Mouse (Mus musculus): ENCODE measurements around the gene Ankrd9.

The Ankrd9 gene

DNA sequence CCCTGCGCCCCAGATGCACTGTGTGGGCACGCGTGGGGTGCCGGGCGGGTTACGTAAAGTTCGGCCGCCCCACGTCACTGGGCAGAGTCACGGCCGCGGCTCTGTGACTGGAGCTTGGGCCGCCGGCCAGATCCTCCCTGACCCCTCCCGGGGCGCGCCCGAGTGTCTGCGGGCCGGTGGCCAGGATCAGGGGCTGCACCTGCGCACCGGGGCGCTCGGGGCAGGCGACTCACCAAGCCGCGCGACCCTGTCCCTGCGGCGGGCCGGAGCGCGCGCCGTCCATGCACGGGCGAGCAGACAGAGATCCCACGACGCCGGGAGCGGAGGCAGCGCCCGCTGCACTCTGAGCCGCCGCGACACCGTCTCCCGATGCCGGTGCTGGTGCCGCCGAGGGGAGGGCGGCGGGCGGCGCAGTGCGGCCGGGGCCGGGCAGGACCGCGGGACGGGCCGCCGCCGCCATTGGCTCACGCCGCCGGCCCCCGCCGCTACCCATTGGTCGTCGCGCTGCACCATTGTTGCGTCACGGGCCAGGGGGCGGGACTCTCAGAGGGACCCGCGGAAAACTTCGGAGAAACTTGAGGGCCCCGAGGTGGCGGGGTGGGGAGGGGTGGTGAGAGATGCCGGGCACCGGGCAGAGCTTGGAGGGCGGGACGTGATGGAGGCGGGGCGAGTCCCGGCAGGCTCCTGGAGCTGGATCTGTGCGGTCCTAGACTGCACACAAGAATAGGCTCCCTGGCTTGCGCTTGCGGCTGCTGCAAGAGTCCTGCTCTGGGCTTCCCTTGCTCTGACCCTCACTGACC is at the start of gene Ankrd9:
Ankrd9 (minus strand) TSS at position 434 of the 800 bp plus-strand sequence.
- ChIA-PET POLR2A (interaction anchor here (0.5 to 8.8 kb wide), 38 partner anchors 12 to 1004 kb away, joined by 3 to 79 read pairs (median 4); partner anchors contain the start of genes Hsp90aa1 (in 2 of the 4) and Rcor1 (in 2 of the 4)), CTCF (interaction anchor here (0.5 to 9.1 kb wide), 14 partner anchors 13 to 1434 kb away, joined by 3 to 123 read pairs (median 3); partner anchors contain the start of gene Rcor1 (in 1 of the 4))

DNA sequence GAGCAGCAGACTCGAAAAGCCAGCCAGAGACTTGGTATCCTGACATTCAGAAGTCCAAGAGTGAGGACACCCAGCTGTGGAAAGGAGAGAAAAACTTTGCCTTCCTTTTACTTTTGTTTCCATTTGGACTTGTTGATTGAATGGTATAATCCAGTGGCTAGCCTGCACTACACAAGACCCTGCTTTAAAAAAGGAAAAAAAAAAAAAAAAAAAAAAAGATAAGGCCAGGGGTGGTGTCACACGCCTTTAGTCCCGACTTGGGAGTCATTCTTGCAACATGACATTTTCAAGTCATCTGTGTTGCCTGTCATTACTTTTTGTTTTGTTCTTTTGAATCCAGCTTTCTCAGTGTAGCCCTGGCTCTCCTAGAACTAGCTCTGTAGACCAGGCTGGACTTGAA is 42.7 kb upstream of the Ankrd9 start:
- CTCF ChIA-PET: interaction anchor here in 3 of 4 experiments (0.6 to 0.7 kb wide), 4 partner anchors 222 to 536 kb away, joined by 3 to 17 read pairs (median 4); no protein-coding TSS in a partner anchor

DNA sequence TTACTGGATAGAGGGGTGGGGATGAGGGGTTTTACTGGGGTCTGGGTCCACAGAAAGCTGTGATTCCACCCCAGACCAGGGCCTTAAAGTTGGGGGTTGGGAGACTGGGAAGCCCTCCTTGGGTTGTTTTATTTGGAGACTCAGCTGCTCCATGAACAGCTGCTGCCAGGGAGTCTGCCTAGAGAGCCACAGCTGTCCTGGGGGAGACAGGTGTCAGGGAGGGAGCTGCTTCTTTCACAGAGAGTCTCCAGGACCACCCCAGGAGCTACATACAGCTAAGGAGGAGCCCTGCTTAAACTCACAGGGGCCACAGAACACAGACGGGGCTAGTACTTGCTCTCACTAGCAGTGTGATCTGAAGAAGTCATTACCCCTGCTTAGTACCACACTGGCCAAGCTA is 42.3 kb upstream of the Ankrd9 start:
- POLR2A ChIA-PET: interaction anchor here in 3 of 4 experiments (0.9 to 4.1 kb wide), 4 partner anchors 12 to 54 kb away, joined by 3 to 19 read pairs (median 4); partner anchors contain the start of gene Rcor1 (in 1 of the 3)
- CTCF ChIA-PET: interaction anchor here in 2 of 4 experiments (0.6 to 0.7 kb wide), 2 partner anchors 81 to 222 kb away, joined by 6 to 17 read pairs; no protein-coding TSS in a partner anchor

More for the DNA sequence above, 42.7 kb upstream of the Ankrd9 start:
- POLR2A ChIA-PET: interaction anchor here in 3 of 4 experiments (0.7 to 4.1 kb wide), 7 partner anchors 13 to 285 kb away, joined by 3 to 19 read pairs (median 4); partner anchors contain the start of gene Rcor1 (in 1 of the 3)

DNA sequence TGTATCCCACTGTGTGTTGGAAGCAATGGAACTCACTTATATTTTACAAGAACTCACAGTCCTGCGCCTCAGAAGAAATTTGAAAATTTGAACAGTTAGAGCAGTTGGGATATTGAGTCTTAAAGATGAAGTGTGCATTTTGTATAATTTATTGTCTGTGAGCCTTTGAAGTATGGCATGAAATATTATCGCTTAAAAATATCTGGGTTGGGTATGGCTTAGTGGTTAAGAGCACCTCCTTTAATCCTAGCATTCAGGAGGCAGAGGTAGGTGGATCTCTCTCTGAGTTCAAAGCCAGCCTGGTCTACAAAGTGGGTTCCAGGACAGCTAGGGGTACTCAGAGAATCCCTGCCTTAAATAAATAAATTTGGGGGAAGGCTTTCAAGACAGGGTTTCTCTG is 40.2 kb upstream of the Ankrd9 start:
- ChIA-PET CTCF (no interaction called here), POLR2A (interaction anchor here in 2 of 4 experiments (0.5 to 1.3 kb wide), 3 partner anchors 8 to 16 kb away, joined by 3 to 6 read pairs (median 3); no protein-coding TSS in a partner anchor)

DNA sequence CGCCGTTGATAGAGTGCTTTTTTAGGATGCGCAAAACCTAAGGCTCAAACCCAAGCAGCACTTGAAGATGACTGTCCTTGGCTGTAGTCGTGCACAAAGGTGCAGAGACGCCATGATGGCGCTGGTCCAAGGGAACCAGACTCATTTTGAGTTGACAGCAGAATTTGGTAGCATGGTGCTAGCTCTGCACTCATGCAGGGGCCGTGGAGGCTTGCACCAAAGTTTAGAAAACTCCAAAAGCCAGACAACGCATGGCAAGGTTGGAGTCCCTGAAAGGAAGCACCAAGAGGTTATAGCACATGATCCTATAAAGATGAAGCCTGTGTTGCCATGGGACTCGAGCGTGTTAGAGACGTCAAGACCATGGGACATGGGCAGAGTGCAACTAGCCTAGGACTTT is 39.2 kb upstream of the Ankrd9 start:
- CTCF ChIA-PET: no interaction called here
- POLR2A ChIA-PET: interaction anchor here in 3 of 4 experiments (0.6 to 1.3 kb wide), 7 partner anchors 11 to 341 kb away, joined by 3 to 6 read pairs (median 3); partner anchors contain the start of gene Rcor1 (in 1 of the 3)

DNA sequence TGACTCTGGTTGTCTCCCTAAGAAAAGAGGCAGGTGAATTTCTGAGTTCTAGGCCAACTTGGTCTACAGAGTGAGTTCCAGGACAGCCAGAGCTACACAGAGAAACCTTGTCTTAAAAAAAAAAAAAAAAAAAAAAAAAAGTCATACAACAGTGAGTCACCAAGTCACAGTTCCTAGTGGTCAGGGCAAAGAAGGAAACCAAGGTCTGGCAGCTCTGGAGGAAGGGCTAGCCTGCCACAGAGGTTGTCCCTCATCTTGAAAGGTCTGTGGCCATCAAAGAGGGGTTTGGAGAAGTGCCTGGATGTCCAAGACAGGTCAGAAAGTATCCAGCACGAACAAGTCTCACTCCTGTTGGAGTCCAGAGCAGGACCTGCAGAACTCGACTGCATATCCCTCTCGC is 38.0 kb upstream of the Ankrd9 start:
- ChIA-PET POLR2A (interaction anchor here in 3 of 4 experiments (0.5 to 1.4 kb wide), 8 partner anchors 9 to 771 kb away, joined by 3 to 8 read pairs (median 4); no protein-coding TSS in a partner anchor), CTCF (interaction anchor here in 2 of 4 experiments (0.6 to 0.7 kb wide), 2 partner anchors 22 to 38 kb away, joined by 3 to 5 read pairs; no protein-coding TSS in a partner anchor)

DNA sequence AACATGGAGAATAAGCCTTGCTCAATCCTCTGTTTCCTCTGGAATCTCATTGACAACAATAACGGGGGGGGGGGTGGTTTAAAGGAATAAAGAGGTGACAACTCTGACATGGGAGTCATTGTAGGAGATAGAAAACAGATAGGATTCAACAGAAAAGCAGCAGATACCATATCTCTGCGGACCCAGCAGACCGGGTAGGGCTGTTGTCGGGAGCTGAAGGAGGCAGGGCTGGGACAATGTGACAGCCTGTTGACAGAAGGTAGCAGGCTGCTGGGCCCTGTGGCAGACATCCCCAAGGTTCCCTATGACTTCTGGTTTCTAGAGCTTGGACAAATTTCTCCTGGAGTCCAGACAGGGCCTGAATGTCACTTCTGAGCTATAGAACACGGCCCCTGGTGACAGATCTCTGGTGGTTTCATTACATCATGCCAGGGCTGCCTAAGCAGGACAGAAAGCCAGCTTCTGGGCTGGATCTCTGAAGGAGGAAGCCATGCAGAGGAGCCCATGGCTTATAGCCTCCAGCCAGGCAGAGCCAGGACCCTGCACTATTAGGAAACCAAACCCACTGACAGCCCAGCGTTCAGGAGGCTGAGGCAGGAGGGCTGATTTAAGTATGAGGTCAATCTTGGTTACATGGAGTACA is 30.9 kb upstream of the Ankrd9 start:
- ChIA-PET POLR2A (interaction anchor here in 3 of 4 experiments (0.6 to 5.5 kb wide), 12 partner anchors 10 to 1607 kb away, joined by 3 to 46 read pairs (median 7); partner anchors contain the start of genes Rcor1 (in 3 of the 3) and Ankrd9 (in 2 of the 3)), CTCF (interaction anchor here in 3 of 4 experiments (0.6 to 1.0 kb wide), 5 partner anchors 18 to 610 kb away, joined by 3 to 5 read pairs (median 3); no protein-coding TSS in a partner anchor)

DNA sequence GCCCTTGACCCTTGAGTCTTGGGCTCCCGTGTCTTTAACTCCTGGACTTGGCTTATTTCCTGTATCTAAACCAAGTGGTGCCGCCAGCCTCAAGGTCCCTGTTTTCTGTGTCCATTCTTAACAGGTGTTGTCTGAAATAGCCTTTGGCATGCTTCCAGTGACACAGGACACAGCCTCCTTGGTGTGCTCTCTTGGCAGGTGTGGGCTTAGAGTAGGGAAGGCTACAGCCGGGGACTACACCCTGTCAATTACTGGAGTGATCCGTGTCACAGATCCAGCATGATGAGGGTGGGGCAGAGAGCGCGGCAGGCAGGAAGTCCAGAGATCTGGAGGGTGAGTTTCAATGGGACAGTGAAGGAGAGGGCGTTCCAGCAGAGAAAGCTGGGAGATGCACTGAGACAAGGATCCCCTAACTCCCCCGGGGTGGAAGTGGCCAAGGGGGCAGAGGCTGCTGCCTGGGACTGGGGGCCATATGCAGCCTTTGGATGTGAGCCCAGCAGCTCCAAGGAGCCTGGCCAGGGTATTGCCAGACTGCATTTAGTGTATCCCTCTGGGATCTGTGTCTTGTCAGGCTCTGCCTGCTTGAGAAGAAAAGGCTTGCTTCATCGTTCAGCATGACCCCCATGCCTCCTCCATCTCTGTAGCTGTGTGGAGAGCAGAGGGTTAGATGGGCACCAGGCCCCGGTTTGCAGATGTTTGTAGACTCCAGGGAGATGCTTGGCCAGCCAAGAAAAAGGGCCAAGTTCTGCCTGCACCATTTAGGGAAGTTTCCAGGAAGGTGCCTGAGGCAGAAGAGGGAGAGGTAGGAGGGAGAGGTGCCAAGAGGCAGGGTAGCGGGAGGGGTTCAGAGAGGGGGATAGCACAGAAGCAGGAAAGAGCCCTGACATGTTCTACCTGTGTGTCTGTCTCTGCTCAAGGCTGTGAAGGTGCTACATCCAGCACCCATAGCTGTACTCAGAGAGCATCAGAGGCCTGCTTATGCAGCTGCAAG is 30.0 kb upstream of the Ankrd9 start:
- POLR2A ChIA-PET: interaction anchor here in 3 of 4 experiments (0.6 to 5.5 kb wide), 29 partner anchors 8 to 1608 kb away, joined by 3 to 46 read pairs (median 4); partner anchors contain the start of genes Rcor1 (in 3 of the 3), Ankrd9 (in 1 of the 3) and Hsp90aa1 (in 1 of the 3)
- CTCF ChIA-PET: interaction anchor here in 2 of 4 experiments (0.5 to 2.0 kb wide), 8 partner anchors 17 to 388 kb away, joined by 3 to 11 read pairs (median 4); partner anchors contain the start of gene Rcor1 (in 1 of the 2)

DNA sequence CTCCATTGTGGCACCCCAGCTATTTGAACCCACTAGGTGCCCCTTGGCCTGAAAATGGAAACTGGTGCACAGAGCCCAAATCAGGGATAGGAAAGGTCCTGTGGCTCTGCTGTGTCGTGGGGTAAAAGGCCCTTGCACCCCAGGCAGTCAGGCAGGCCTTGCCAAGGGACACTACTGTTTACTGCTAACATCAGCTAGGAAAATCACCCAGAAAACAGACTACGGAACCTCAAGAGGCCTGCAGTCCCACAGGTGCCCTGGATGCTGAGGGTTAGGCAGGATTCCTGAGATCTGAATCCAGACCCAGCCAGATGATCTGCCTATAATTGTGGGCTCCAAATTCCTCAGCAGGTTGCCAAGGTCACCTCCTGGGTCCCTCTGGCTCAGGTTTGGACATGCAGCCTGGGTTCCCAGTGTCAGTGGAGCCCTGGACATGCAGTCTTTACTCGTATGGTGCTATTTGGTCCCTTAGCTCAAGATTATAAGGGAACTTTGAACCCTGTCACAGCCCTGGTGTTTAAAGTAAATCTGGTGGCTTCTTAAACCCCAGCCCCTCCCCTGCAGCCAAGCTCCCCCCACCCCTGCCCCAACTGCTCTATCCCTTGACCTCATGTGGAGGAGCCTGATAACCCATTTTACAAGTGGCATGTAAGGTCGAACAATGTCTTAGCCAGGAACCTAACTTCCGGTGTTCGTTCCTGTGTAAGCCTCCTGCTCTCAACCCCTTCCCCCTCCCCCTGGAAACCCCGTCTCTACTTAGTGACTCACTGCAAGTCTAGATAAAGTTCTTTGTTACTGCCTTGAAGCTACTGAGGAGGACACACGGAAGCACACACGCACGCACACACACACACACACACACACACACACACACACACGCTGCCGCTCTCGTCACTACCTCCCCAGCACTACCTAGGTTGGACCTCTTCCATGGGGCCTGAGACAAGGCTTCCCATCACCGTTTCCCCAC is 28.6 kb upstream of the Ankrd9 start:
- ChIA-PET CTCF (interaction anchor here in 3 of 4 experiments (0.5 to 2.0 kb wide), 12 partner anchors 15 to 590 kb away, joined by 3 to 11 read pairs (median 4); partner anchors contain the start of gene Rcor1 (in 1 of the 3)), POLR2A (interaction anchor here in 3 of 4 experiments (0.6 to 5.5 kb wide), 43 partner anchors 8 to 656 kb away, joined by 3 to 46 read pairs (median 4); partner anchors contain the start of genes Rcor1 (in 3 of the 3), Ankrd9 (in 2 of the 3) and Eif5 (in 1 of the 3))

DNA sequence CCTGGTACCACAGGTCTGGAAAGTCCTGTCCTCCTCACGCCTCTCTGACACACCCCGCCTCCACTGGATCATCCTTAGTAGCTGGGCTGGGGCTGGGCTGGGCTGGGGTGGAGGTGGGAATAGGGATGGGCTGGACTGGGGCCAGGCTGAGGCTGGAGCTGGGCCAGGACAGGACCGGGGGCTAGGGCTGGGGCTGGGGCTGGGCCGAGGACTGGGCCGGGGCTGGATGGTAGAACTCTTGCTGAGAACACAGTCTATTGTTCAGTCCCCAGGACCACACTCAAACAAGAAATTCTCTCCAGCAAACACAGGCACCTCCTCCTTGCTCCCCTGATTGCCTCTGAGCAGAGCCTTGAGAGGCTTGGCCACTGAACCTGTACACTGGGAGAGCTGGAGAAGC is 27.5 kb upstream of the Ankrd9 start:
- ChIA-PET POLR2A (interaction anchor here in 3 of 4 experiments (0.6 to 5.5 kb wide), 16 partner anchors 9 to 532 kb away, joined by 3 to 46 read pairs (median 4); partner anchors contain the start of genes Ankrd9 (in 2 of the 3), Rcor1 (in 2 of the 3), 1700001K19Rik (in 1 of the 3) and Eif5 (in 1 of the 3)), CTCF (interaction anchor here in 2 of 4 experiments (1.0 to 1.8 kb wide), 2 partner anchors 14 to 15 kb away, joined by 3 to 9 read pairs; no protein-coding TSS in a partner anchor)

DNA sequence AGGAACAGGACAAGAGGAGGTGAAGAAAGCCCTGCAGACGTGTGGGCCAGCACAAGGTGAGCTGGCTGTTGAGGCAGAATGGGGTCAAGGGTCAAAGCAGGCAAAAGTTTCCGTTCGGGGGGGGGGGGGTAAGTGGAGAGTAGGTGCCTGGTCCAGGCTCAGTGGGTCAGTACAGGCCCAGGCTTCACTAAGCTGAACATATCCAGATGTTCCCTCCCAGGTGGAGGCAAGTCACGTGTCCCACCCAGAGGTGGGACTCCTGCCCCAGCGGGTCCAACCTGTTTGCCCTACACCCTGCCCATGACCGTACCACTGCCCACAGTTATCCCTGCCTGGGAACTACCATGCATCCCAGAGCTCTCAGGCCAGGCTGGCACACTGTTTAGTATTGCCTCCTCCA is 27.0 kb upstream of the Ankrd9 start:
- POLR2A ChIA-PET: interaction anchor here in 2 of 4 experiments (0.5 to 5.5 kb wide), 16 partner anchors 8 to 532 kb away, joined by 3 to 46 read pairs (median 3); partner anchors contain the start of genes Rcor1 (in 2 of the 2), 1700001K19Rik (in 1 of the 2), Ankrd9 (in 1 of the 2) and Eif5 (in 1 of the 2)
- CTCF ChIA-PET: interaction anchor here in 2 of 4 experiments (0.6 to 1.8 kb wide), 3 partner anchors 14 to 905 kb away, joined by 3 to 9 read pairs (median 3); no protein-coding TSS in a partner anchor

DNA sequence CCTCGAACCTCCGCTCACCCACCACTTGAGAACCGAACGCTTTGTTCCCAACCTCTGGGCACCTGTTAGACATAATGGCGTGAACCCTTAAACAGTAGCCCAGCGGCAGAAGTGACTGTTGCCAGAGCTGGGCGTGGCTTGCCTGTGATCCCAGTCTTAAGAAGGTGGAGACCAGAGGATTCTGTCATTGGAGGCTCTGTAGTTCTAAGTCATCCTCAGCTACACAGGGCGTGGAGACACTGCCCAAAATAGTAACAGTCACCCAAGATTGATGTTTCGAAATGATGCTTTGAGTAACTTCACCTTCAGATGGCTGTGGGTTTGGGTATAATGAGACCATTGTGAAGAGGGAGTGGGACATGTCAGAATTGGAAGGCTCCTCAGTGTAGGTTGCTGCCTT is 25.3 kb upstream of the Ankrd9 start:
- CTCF ChIA-PET: interaction anchor here in 1 of 4 experiments (1.4 kb wide), 1 partner anchor 12 kb away, joined by 4 read pairs; no protein-coding TSS in a partner anchor
- POLR2A ChIA-PET: interaction anchor here in 3 of 4 experiments (0.6 to 2.0 kb wide), 7 partner anchors 9 to 586 kb away, joined by 3 to 8 read pairs (median 4); partner anchors contain the start of gene Rcor1 (in 1 of the 3)

DNA sequence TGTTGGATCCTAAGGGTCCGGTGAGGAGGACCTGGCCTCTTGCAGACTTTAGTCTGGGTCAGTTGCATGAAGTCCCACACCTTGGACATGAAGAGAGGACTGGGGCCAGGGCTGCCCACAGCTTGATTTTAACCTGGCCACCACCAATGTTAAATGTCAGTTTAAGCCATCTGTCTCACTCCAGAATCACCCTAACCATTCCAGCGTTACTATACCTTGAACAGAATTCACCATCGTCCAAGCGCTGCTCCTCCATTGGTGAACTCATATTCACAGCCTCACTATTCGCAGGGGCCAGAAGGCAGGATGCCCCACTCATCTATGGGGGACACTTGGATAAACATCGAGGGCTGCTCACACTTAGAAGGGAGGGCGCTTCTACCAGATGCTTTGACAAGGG is 22.1 kb upstream of the Ankrd9 start:
- ChIA-PET POLR2A (interaction anchor here in 1 of 4 experiments (0.9 kb wide), 1 partner anchor 37 kb away, joined by 3 read pairs; no protein-coding TSS in a partner anchor), CTCF (interaction anchor here in 2 of 4 experiments (1.6 to 1.7 kb wide), 2 partner anchors 9 kb away, joined by 4 to 5 read pairs; no protein-coding TSS in a partner anchor)

DNA sequence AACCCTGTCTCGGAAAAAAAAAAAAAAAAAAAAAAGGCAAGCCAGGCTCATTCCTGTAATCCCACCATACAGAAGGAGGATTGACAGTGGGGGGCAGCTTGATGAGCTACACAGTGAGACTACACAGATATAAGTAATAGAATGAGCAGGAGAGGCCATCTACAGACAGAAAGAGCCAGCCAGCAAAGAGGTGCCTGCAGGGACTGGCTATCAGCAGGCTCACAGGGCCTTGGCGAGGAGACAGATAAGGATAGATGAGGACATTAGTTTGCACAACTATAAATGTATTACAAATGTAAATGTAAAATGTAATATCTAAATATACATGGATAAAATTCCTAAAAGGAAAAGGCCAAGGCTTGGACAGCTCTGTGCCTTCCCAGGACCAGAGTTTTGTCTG is 21.0 kb upstream of the Ankrd9 start:
- CTCF ChIA-PET: interaction anchor here in 2 of 4 experiments (1.6 kb wide), 2 partner anchors 8 to 143 kb away, joined by 3 to 4 read pairs; no protein-coding TSS in a partner anchor
- POLR2A ChIA-PET: interaction anchor here in 3 of 4 experiments (0.5 to 2.3 kb wide), 5 partner anchors 8 to 28 kb away, joined by 3 to 9 read pairs (median 6); no protein-coding TSS in a partner anchor

DNA sequence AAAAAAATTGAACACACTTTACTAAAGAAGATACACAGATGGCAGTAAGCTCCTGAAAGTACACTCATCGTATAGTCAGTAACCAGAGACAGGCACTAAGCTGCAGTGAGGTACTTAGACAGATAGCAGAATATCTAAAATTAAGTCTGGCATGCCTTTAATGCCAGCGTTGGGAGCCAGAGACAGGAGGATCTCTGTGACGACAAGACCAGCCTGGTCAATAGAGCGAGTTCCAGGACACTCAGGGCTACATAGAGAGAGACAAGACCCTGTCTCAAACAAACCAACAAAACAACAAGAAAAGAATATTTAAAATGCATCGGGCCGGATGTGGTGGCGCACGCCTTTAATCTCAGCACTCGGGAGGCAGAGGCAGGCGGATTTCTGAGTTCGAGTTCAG is 19.3 kb upstream of the Ankrd9 start:
- ChIA-PET POLR2A (interaction anchor here in 3 of 4 experiments (0.6 to 2.3 kb wide), 7 partner anchors 8 to 116 kb away, joined by 3 to 9 read pairs (median 3); partner anchors contain the start of gene Rcor1 (in 1 of the 3)), CTCF (interaction anchor here in 2 of 4 experiments (0.6 to 2.5 kb wide), 4 partner anchors 44 to 124 kb away, joined by 4 to 8 read pairs (median 6); no protein-coding TSS in a partner anchor)
